Mouse (Mus musculus) heart, postnatal 0 days (tissue): Measurements from ENCODE around the gene Bnipl. TPM values are rescaled to one million over a fixed set of nuclear protein-coding genes. Genes with fewer than 3 reads are reported as not detected.
A peak's percentile ranks its signal among the peaks of the same experiment; 100 is the strongest.

Source experiments
- ATAC-seq: fragments of 200-750 bp; cut with Nextera tagmentation; 2 replicates; pipeline ENCODE4 v1.8.0; 2017; ENCODE audit warnings: low read depth, moderate number of reproducible peaks, moderate library complexity; ENCODE audit not compliant: insufficient read depth
- DNase-seq: peaks from one replicate; pipeline ENCODE4 v3.0.0-alpha.2; 2016; ENCODE audit warnings: low spot score
- H3K27ac ChIP-seq: fragments of 300-500 bp; sonication (generic); 2 replicates; pipeline ENCODE4 v1.5.1; 2014; ENCODE audit warnings: low read depth, mild to moderate bottlenecking
- H3K27me3 ChIP-seq: fragments of 300-500 bp; sonication (generic); 2 replicates; pipeline ENCODE4 v1.6.1; 2014; ENCODE audit warnings: low read length, mixed read lengths; ENCODE audit not compliant: control insufficient read depth, insufficient read depth
- H3K36me3 ChIP-seq: fragments of 300-500 bp; sonication (generic); replicated peaks from 2 replicates; pipeline ENCODE4 v1.6.1; 2014; ENCODE audit warnings: low read length, mixed read lengths; ENCODE audit not compliant: control insufficient read depth, insufficient read depth
- H3K4me1 ChIP-seq: fragments of 300-500 bp; sonication (generic); 2 replicates; pipeline ENCODE4 v1.6.1; 2014; ENCODE audit warnings: antibody characterized with exemption; ENCODE audit not compliant: control insufficient read depth, insufficient read depth
- H3K4me2 ChIP-seq: fragments of 300-500 bp; sonication (generic); 2 replicates; pipeline ENCODE4 v1.6.1; 2014; ENCODE audit warnings: low read depth, mild to moderate bottlenecking, low read length, moderate library complexity
- H3K4me3 ChIP-seq: fragments of 300-500 bp; sonication (generic); 2 replicates; pipeline ENCODE4 v1.5.1; 2014; ENCODE audit warnings: low read depth, low read length
- H3K9ac ChIP-seq: fragments of 300-500 bp; sonication (generic); replicated peaks from 2 replicates; pipeline ENCODE4 v1.6.1; 2014; ENCODE audit warnings: low read depth, low read length, mixed read lengths
- H3K9me3 ChIP-seq: fragments of 300-500 bp; sonication (generic); replicated peaks from 2 replicates; pipeline ENCODE4 v1.6.1; 2016; ENCODE audit warnings: low read length; ENCODE audit not compliant: control insufficient read depth
- CTCF ChIP-seq: IDR thresholded peaks from 2 replicates; pipeline ENCODE4 v1.5.1; 2016; ENCODE audit warnings: antibody characterized with exemption, control low read depth, low read depth
- EP300 ChIP-seq: IDR thresholded peaks from 2 replicates; pipeline ENCODE4 v1.6.1; 2016; ENCODE audit warnings: antibody characterized with exemption, low read depth
- WGBS: fragments of 180-500 bp; shearing (Covaris S2); extraction: QIAGEN DNeasy Blood & Tissue Kit; methylation state at CpG from one replicate; pipeline ENCODE4 v1.1.7; 2014; 5-methylcytosine and 5-hydroxymethylcytosine counted together
- polyA plus RNA-seq: library from polyadenylated mRNA; unstranded; fragments of >200 nt; fragmentation: Nextera tagmentation; extraction: Ambion mirVana; gene quantifications from 2 replicates; pipeline ENCODE4 v1.2.1, GENCODE M21; 2015
- total RNA-seq: library from RNA; depleted of rRNA; stranded (reverse); fragments of >200 nt; gene quantifications from 2 replicates; pipeline ENCODE4 v1.2.3, GENCODE M21; 2014; ENCODE audit warnings: low replicate concordance; rRNA removed

Gene Bnipl
- 3.9 TPM in 1 of 2 replicates, not detected in the other for total RNA-seq
- polyA plus RNA-seq = not detected in 2 replicates

DNA sequence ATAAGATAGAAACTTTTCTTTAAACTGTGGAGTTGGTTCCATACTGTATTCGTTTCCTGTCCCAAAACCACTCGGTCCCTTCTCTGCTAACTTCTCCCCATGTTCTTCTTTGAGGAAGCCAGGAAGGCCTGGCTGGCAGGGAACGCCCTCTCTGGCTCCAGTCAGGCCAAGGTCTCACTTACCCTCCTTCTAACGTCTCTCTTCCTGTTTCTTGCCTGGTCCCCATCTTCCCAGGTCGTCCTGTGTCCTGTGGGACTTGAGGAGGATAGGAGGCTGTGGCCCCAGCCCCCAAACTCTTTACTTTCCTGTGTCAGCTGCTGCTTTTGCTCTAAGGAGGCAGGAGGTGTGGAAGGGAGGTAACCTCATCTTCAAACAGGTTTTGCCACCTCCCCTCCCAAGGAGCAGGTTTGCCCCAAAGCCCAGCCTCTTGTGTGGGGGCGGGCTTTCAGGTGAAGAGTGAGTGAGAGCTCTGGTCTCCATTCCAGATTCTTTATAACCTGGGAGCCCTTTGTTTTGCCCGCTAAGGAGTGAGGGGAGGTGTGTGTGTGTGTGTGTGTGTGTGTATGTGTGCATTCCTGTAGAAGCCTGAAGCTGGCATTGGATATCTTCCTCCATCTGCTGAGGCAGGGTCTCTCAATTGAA lies at the start of gene Bnipl:
Gene Bnipl, minus strand, starts transcription at position 411 of the 642 bp plus-strand sequence.
- Histone ChIP-seq H3K4me2 (no peak within 1 kb of the TSS), H3K36me3 (peaks cover 21% of the 10 kb centered on the region), H3K9ac (no peak within 1 kb of the TSS), H3K27me3 (no peaks in the 10 kb centered on the region), H3K9me3 (no peaks in the 10 kb centered on the region), H3K4me3 (no peak within 1 kb of the TSS), H3K4me1 (no peaks in the 10 kb centered on the region), H3K27ac (no peak within 1 kb of the TSS)
- no peak for DNase-seq
- 55% methylated on average over 7 of the region's 7 CpGs for WGBS
- no peak for TF ChIP-seq CTCF
- no peak for TF ChIP-seq EP300
- ATAC-seq = no peak

DNA sequence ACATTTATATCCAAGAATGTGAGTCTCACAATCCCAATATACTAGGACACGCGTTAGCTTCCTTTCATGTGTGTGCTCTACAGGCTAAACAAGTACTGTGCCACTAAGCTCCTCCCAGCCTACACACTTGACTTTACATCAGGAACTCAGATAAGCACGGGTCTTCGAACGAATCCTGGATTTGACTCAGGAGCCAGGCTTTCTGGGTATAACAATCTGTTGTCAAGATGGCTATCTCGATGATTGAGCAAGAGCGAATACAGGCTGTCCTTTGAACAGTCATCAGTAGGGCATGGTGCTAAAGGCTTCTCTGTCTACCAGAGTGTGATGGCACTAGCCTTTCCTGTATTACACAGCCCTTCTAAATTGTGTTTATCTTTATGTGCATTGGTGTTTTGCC lies 47.0 kb upstream of the Bnipl start:
- Histone ChIP-seq H3K36me3 (peaks cover 24% of the 10 kb centered on the region), H3K9me3 (no peaks in the 10 kb centered on the region), H3K4me1 (no peaks in the 10 kb centered on the region), H3K4me3 (no peak overlapping the region), H3K4me2 (no peak overlapping the region), H3K27me3 (no peaks in the 10 kb centered on the region), H3K9ac (no peak overlapping the region), H3K27ac (no peak overlapping the region)
- DNase-seq (no peak), ATAC-seq (no peak)
- 56% methylated on average over 7 of the region's 7 CpGs for WGBS
- TF ChIP-seq CTCF (no peak), EP300 (no peak)

DNA sequence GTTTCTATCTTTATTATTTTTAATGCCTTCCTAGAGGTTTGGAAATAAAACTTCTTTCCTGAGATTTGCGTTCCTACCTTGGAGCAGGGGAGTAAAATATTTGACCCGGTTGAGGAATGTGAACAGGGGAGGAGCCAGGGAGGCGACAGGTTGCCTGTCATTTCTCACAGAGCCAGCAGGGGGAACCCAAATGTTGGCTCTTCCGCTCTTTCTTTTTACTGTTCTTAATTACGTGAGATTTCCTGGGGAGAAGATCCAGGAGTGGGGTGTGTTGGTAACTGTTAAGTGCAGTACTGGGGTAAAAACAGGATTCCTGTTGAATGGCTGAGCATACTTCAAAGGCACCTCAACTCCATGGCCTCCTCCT lies 45.1 kb upstream of the Bnipl start:
- no peak overlapping the region for H3K4me3 ChIP-seq
- no peak overlapping the region for H3K4me2 ChIP-seq

DNA sequence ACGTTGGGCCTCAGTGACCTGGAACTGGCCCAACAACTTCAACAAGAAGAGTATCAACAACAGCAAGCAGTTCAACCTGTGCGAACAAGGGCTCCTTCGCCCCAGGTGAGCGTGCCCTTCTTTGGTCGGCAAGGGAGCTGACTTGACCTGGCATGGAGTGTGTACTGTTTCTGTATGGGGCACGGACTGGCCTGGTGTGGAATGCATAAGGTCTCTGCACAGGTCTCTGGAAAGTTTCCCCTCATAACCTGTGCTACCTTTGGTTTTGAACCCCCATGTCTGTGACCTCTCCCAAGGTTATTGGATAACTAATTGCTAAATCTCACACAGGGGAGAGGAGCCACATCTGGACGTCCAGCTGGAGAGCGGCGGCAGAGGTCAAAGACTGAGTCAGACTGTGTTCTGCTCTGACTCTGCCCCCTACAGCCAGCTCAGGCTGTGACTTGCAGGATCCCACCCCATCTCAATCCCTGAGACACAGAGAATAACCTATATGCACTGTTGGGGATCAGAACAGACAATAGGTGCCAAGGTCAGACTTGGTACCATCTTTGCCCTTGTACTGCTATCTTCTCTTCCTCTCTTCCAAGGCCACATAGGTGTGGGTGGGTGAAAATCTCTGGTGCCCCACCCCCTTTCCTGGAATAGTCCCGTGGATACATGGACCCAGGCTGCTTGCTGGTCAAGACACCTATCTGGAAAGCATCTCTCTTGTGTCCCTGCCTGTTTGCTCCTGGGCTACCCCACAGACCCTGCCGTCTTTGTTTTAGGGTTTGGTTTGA lies 44.5 kb upstream of the Bnipl start:
- DNase-seq = no peak
- Histone ChIP-seq H3K4me2 (no peak overlapping the region), H3K4me3 (no peak overlapping the region), H3K9ac (no peak overlapping the region), H3K27me3 (no peaks in the 10 kb centered on the region), H3K4me1 (no peaks in the 10 kb centered on the region), H3K36me3 (peaks cover 48% of the 10 kb centered on the region), H3K9me3 (no peaks in the 10 kb centered on the region), H3K27ac (no peak overlapping the region)
- 67% methylated on average over 11 of the region's 11 CpGs for WGBS
- ATAC-seq = 0 out of 2 replicates have a peak, but pooled peaks have one; percentile 13
- TF ChIP-seq CTCF (no peak), EP300 (no peak)

More for the DNA sequence above, 45.1 kb upstream of the Bnipl start:
- H3K36me3 ChIP-seq = peaks cover 42% of the 10 kb centered on the region
- no peaks in the 10 kb centered on the region for H3K27me3 ChIP-seq
- no peak overlapping the region for H3K9ac ChIP-seq
- no peak overlapping the region for H3K27ac ChIP-seq
- DNase-seq = peak; percentile 77
- ATAC-seq = peak; percentile 70
- no peaks in the 10 kb centered on the region for H3K4me1 ChIP-seq
- 10% methylated on average over 5 of the region's 5 CpGs for WGBS
- TF ChIP-seq CTCF (peak; percentile 51), EP300 (no peak)
- H3K9me3 ChIP-seq = no peaks in the 10 kb centered on the region

DNA sequence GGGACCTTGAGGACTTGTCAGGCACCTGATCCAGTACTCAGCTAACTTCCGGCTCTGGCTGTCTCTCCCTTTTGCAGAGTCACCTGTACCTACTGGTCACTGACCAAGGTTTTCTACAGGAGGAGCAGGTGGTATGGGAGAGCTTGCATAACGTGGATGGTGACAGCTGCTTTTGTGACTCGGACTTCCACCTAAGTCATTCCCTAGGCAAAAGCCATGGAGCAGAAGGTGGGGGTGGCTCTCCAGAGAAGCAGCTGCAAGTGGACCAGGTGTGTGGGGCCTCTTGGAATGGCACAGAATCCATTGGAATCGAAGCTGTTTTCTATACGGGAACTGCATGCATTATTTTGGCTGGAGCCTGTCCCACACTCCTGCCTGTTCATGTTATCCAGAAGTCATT lies 43.7 kb upstream of the Bnipl start:
- Histone ChIP-seq H3K4me1 (no peaks in the 10 kb centered on the region), H3K4me3 (no peak overlapping the region), H3K9ac (no peak overlapping the region), H3K27me3 (no peaks in the 10 kb centered on the region), H3K27ac (no peak overlapping the region), H3K36me3 (peaks cover 48% of the 10 kb centered on the region), H3K4me2 (no peak overlapping the region), H3K9me3 (no peaks in the 10 kb centered on the region)
- 79% methylated on average over 5 of the region's 5 CpGs for WGBS
- DNase-seq (no peak), ATAC-seq (no peak)
- TF ChIP-seq EP300 (no peak), CTCF (no peak)
